ENCODE assay signal across 8 mouse cellular contexts in genomic region chr12:58924025-58924424, GRCm38 (mm10).
DNase-seq lines count a peak whose midpoint lies in the region; ATAC-seq lines count a peak whose summit lies in the region.

No protein-coding gene starts in this region.

- H3K36me3 ChIP-seq in forebrain, embryonic 13.5 days (ENCODE audit: poor library complexity, severe bottlenecking): no peaks in the 10 kb centered on the region
- H3K36me3 ChIP-seq in forebrain, embryonic 12.5 days (replicated peaks): no peaks in the 10 kb centered on the region
- no peaks in the 10 kb centered on the region for H3K36me3 ChIP-seq in forebrain, embryonic 16.5 days (ENCODE audit: control insufficient read depth, insufficient read depth)

- 76% methylated on average over 3 of the region's 3 CpGs for WGBS in forebrain, embryonic 13.5 days
- WGBS in forebrain, embryonic 12.5 days: 72% methylated on average over 3 of the region's 3 CpGs
- WGBS in forebrain, embryonic 16.5 days: 75% methylated on average over 3 of the region's 3 CpGs

- peak; percentile 3 for DNase-seq in thymus, postnatal 14 days
- DNase-seq in thymus, postnatal 0 days (ENCODE audit: low spot score): no peak
- peak; percentile 47 to 69 for DNase-seq in layer of hippocampus, postnatal 36 days
- peak; percentile 25 for DNase-seq in retina, postnatal 1 day

- no peak overlapping the region for H3K9ac ChIP-seq in forebrain, embryonic 13.5 days
- no peak overlapping the region for H3K9ac ChIP-seq in forebrain, embryonic 12.5 days
- H3K9ac ChIP-seq in forebrain, embryonic 16.5 days (replicated peaks; ENCODE audit: low read depth, low read length): no peak overlapping the region

- no peak overlapping the region for H3K4me3 ChIP-seq in forebrain, embryonic 13.5 days
- no peak overlapping the region for H3K4me3 ChIP-seq in forebrain, embryonic 12.5 days (replicated peaks)
- no peak overlapping the region for H3K4me3 ChIP-seq in forebrain, embryonic 16.5 days (replicated peaks; ENCODE audit: low read length)

- H3K9me3 ChIP-seq in forebrain, embryonic 13.5 days (replicated peaks): no peaks in the 10 kb centered on the region
- H3K9me3 ChIP-seq in forebrain, embryonic 12.5 days: no peaks in the 10 kb centered on the region
- H3K9me3 ChIP-seq in forebrain, embryonic 16.5 days (ENCODE audit: control insufficient read depth, low read length): no peaks in the 10 kb centered on the region

- H3K4me2 ChIP-seq in forebrain, embryonic 13.5 days: no peak overlapping the region
- H3K4me2 ChIP-seq in forebrain, embryonic 12.5 days: no peak overlapping the region
- no peak overlapping the region for H3K4me2 ChIP-seq in forebrain, embryonic 16.5 days (ENCODE audit: low read length)

- no peak overlapping the region for H3K27ac ChIP-seq in forebrain, embryonic 13.5 days
- no peak overlapping the region for H3K27ac ChIP-seq in forebrain, embryonic 12.5 days
- no peak overlapping the region for H3K27ac ChIP-seq in forebrain, embryonic 16.5 days (ENCODE audit: low read length)

- peak; percentile 43; the same call in 1 of the 2 replicates for ATAC-seq in forebrain, embryonic 13.5 days
- no peak for ATAC-seq in forebrain, embryonic 12.5 days (ENCODE audit: low FRiP score)
- ATAC-seq in forebrain, embryonic 16.5 days: peak; percentile 69
- ATAC-seq in megakaryocyte, adult 5-6 weeks (ENCODE audit: poor library complexity, severe bottlenecking): no peak

- H3K4me1 ChIP-seq in forebrain, embryonic 13.5 days: no peaks in the 10 kb centered on the region
- H3K4me1 ChIP-seq in forebrain, embryonic 12.5 days: no peaks in the 10 kb centered on the region
- H3K4me1 ChIP-seq in forebrain, embryonic 16.5 days (replicated peaks; ENCODE audit: control insufficient read depth, insufficient read depth, low read length): no peaks in the 10 kb centered on the region

- no peaks in the 10 kb centered on the region for H3K27me3 ChIP-seq in forebrain, embryonic 13.5 days
- no peaks in the 10 kb centered on the region for H3K27me3 ChIP-seq in forebrain, embryonic 12.5 days
- no peaks in the 10 kb centered on the region for H3K27me3 ChIP-seq in forebrain, embryonic 16.5 days (replicated peaks; ENCODE audit: control insufficient read depth, insufficient read depth, low read length)

Comparison
In these comparisons a context has a peak if more than half of its experiments do, and no peak if none do; other contexts are left out.
1. ATAC-seq: peak in forebrain, embryonic 13.5 days (single experiment) and forebrain, embryonic 16.5 days (single experiment); none in forebrain, embryonic 12.5 days (single experiment) and megakaryocyte, adult 5-6 weeks (single experiment).